Mouse (Mus musculus): ENCODE results near the gene Olfr525. TPM values are rescaled to one million over a fixed set of nuclear protein-coding genes. Genes with fewer than 3 reads are reported as not detected.

The Olfr525 gene
- polyA plus RNA-seq (2012; rRNA removed) = not detected in 2 replicates

DNA sequence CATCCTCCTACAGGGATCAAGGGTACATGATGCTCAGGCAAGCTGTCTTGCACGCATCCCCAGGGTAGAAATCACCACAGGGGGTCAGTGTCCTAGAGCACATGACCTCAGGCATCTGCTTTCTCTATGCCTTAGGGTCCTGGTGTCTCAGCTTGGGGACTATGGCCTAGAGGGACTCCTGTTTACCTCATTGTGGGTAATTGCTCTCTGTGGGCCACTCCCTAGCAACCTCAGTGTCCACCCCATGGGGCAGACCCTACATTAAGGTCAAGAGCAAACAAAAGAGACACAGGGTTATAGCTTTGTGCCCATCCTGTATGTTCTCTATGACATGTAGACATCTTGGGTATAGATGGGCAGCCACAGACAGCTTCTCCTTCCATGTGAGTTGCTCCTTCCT lies at the start of gene Olfr525:
Gene Olfr525 (plus strand): TSS at position 301 of the 400 bp plus-strand sequence.
- DNase-seq (ENCODE audit: low read depth) = no peak

DNA sequence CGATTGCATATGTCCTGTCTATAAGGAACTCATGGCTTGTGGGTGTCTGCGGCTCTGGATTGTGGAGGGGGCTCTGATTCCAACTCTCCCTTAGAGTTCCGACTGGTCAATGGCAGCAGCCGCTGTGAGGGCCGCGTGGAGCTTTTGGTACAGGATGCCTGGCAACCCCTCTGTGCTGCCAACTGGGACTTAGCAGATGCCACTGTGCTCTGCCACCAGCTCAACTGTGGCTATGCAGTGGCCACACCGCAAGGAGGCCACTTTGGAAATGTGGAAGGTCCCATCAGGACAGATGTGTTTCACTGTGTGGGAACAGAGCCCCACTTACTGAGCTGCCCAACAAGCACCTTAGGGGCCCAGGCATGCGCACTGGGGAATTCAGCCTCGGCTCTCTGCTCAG lies 24.9 kb upstream of the Olfr525 start:
- DNase-seq (ENCODE audit: low read depth) = no peak

DNA sequence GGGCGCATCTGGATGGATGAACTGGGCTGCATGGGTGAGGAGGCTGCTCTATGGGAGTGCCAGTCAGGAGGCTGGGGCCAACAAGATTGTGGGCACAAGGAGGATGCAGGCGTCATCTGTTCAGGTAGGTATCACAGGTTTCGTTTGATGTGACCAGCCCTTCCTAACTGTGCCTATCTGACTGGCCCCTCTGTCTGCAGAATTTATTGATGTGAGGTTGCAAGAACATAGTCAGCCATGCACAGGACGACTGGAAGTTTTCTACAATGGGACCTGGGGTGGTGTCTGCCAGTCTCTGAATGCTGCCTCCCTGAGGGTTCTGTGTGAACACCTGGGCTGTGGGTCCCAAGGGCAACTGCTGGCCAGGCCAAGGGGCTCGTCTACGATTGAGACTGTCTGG lies 23.8 kb upstream of the Olfr525 start:
- no peak for DNase-seq (ENCODE audit: low read depth)

DNA sequence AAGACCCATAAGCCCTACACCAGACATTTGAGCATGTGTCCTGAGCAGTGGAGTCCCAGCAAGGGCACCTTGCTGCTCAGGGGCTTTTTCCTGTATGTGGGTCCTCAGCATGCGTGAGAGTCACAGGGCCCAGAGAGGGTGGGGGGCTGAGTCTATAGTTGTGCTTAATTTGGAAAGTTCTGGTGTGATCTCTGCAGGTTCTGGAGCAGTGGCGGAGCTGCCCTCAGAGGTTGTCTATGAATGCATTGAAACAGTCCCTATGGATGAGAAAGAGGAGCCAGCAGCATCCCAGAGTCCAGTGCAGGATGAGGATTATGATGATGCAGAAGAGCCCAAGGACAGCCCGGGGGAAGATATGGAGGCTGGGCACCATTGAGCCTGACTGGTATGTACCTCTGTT lies 21.2 kb upstream of the Olfr525 start:
- DNase-seq (ENCODE audit: low read depth) = no peak

DNA sequence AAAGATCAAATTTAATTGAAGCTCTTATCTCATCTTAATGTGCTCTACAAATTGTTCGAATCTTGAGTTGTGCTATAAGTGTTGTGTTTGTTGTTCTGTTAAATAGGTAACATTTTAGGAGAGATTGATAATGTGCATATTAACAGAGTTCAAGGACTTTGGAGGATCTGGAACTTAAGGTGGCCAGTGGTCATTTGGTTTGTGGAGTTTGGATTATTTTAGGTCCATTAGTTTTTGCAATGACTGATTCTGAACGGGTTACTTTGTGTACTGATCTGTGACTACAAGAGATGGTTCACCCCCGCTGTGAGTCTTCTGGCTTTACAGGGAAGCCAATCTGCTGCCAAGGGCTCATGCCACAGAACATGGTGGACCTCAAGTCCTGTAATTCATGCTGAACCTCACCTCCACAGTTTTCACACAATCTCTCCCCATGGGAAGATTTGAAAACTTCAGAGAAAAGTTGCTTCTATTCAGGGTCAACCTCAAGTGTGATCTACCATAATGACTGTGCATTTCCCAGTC lies 735 bp upstream of the Olfr525 start:
- DNase-seq (ENCODE audit: low read depth) = no peak

DNA sequence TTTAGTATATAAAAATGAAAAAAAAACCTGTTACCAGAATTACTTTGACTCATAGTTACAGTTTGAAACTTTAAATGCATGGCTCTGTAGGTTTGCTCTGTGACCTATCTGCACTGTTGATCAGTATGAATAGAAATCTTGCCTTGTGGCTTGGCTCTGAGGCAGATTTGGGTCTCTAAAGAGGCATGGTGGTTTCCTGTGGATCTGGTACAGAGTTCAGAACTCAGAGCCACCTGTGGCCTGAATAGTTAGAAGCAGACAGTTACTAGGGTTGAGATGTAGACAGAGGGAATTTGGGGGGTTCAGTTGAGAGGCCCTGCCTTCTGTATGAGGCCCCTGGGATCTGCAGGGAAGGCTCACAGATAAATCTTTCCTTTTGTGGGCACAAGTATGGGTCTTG lies 477 bp downstream of the Olfr525 start:
- no peak for DNase-seq (ENCODE audit: low read depth)

DNA sequence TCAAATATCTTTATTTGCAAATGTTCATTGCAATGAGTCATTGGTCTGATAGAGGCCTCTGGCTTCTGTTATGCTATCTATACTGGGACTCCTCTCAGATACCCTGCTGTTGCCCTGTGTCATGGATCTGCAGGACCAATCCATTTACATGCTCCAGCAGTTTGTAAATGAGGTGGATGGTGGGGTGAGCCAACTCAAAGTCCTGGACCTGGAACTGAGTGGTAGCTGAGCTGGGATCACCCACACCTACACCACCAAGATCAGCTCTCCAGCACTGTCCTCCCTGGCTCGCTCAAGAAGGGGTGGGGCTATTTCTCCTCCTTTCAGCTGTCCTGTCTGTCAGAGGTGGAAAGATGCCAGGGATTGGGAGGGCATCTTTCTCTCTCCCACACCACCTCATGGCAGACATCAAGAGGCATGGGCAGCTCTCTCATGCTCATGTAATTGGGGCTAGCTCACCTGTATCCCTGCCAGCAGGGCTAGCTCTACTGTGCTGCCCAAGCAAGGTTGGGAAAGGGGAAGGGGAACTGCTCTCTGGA lies 9.2 kb downstream of the Olfr525 start:
- no peak for DNase-seq (ENCODE audit: low read depth)

DNA sequence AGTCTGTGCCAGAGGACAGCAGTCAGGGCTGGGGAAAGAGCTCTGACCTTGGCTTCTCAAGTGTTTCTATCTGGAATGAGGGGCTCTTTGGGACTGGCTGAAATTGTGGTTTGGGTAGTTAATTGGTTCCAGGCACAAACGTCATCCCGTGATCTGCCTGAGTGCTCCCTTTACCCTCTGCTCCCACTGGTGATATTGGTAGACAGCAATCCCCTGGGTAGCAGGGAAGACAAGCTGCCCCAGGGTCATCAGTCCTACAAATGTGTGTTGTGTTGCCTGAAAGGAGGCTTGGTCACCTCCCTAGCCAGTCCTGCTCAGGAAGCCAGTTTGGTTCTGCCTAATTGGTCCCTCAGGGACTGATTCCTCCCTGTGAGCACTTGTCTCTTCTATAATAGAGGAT lies 13.1 kb downstream of the Olfr525 start, which contains the start of gene Olfr527:
Gene Olfr527 (plus strand): TSS at position 301 of the 400 bp plus-strand sequence.
- DNase-seq (ENCODE audit: low read depth) = no peak

DNA sequence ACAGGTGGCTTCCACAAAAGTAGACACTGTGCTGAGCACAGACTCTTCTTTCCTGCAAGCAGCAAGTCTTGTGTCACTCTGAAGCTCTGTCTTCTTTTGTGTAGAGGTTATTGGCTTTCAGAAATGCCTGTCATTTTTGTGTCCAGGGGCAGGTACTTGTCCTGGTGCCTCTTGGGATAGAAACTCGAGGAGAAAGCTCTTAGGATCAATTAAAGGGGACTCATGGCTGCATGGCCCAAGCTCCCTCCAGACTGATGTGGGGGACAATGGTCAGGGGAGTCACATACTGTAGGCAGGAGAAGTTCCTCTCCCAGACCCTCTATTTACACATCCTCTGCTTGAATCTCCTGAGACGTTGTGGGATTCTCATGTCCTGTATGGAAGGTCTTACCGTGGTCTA lies 40.9 kb downstream of the Olfr525 start, which contains the start of gene Olfr60:
Gene Olfr60 (minus strand): TSS at position 101 of the 400 bp plus-strand sequence.
- DNase-seq (ENCODE audit: low read depth) = no peak

DNA sequence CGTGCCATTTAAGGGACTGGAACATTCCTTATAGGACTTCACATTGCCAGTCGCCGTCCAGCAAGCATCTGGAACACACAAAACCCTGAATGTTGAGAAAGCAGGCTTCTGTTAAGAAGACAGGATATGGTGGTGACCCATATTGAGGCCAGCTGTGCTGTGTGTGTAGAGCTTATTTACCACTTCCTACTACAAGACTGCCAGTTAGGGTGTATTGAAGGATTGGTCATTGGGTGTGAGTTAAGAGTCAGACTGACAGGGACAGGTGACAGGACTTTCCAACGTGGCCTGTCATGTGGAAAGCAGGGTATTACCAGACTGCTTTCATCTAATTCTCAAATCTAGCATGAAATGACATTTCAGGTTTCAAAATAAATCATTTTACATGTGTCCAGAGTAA lies 53.6 kb downstream of the Olfr525 start:
- DNase-seq (ENCODE audit: low read depth) = no peak

DNA sequence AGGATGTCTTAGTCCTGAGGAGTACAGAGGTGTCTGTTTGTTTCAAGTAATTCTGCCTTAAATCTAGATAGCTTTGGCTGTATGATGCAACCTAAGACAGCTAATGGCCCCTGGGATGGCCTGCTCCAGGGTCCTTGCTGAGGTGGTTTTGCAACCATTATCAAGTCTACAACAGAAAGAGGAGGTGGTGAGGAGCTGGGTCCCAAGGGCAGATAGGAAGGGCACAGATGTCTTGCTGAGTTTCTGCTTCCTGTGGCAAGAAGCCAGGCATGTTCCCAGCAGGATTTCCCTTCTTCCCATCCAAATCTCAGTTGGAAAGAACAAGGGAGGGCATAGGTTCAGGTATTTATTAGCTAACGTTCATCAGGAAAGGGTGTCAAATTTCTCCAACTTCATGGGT lies 55.6 kb downstream of the Olfr525 start, which contains the start of gene Olfr530:
Gene Olfr530 (minus strand): TSS at position 101 of the 400 bp plus-strand sequence.
- no peak for DNase-seq (ENCODE audit: low read depth)

DNA sequence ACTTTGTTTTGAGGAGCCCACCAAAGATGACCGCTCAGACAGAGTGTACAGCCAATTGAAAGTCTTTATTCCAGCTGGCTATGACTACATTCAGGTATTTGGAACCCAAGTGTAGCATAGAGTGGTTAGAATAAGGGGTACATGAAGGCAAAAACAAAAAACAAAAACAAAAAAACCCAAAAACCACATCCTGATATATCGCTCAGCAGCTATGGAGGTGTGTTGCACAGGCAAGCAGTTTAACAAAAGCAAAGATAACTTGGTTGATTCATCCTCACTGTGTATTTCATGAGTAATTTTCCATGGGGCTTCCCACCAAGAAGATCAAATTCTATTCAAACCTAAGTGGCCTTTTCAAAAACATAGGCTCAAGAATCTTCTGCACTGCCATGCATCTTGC lies 56.3 kb downstream of the Olfr525 start:
- DNase-seq (ENCODE audit: low read depth) = no peak

Other genes starting within 250 kb of the Olfr525 start
- gene Caly, start 238.3 kb upstream of the Olfr525 start, polyA plus RNA-seq (2012; rRNA removed) = 0.19 and 1.5 TPM in 2 replicates
- not detected in 2 replicates for gene Prap1, start 227.5 kb upstream of the Olfr525 start, polyA plus RNA-seq (2012; rRNA removed)
- 33.3 and 37.9 TPM in 2 replicates for gene Fuom, start 218.4 kb upstream of the Olfr525 start, polyA plus RNA-seq (2012; rRNA removed)
- gene Paox, start 205.1 kb upstream of the Olfr525 start, polyA plus RNA-seq (2012; rRNA removed) = 16.0 and 18.0 TPM in 2 replicates
- 190 and 200 TPM in 2 replicates for gene Echs1, start 204.4 kb upstream of the Olfr525 start, polyA plus RNA-seq (2012; rRNA removed)
- gene Mtg1, start 183.3 kb upstream of the Olfr525 start, polyA plus RNA-seq (2012; rRNA removed) = 28.9 and 56.7 TPM in 2 replicates
- 0.70 and 0.72 TPM in 2 replicates for gene Sprn, start 166.0 kb upstream of the Olfr525 start, polyA plus RNA-seq (2012; rRNA removed)
- not detected in 2 replicates for gene Olfr522, start 156.1 kb upstream of the Olfr525 start, polyA plus RNA-seq (2012; rRNA removed)
- 0.08 TPM in 1 of 2 replicates, not detected in the other for gene Olfr523, start 147.6 kb upstream of the Olfr525 start, polyA plus RNA-seq (2012; rRNA removed)
- not detected in 2 replicates for gene Olfr524, start 114.9 kb upstream of the Olfr525 start, polyA plus RNA-seq (2012; rRNA removed)
- gene Cd163l1, start 102.6 kb upstream of the Olfr525 start, polyA plus RNA-seq (2012; rRNA removed) = 0.42 and 0.72 TPM in 2 replicates
- gene 5830411N06Rik, start 73.6 kb upstream of the Olfr525 start, polyA plus RNA-seq (2012; rRNA removed) = 0.13 and 0.14 TPM in 2 replicates
- gene Olfr527, start 13.2 kb downstream of the Olfr525 start, polyA plus RNA-seq (2012; rRNA removed) = not detected in 2 replicates
- gene Olfr60, start 40.8 kb downstream of the Olfr525 start, polyA plus RNA-seq (2012; rRNA removed) = not detected in 2 replicates
- gene Olfr530, start 55.5 kb downstream of the Olfr525 start, polyA plus RNA-seq (2012; rRNA removed) = not detected in 2 replicates
- not detected in 2 replicates for gene Olfr531, start 82.1 kb downstream of the Olfr525 start, polyA plus RNA-seq (2012; rRNA removed)
- gene Olfr532, start 100.8 kb downstream of the Olfr525 start, polyA plus RNA-seq (2012; rRNA removed) = not detected in 2 replicates
- not detected in 2 replicates for gene Olfr533, start 142.5 kb downstream of the Olfr525 start, polyA plus RNA-seq (2012; rRNA removed)
- not detected in 2 replicates for gene Olfr535, start 163.4 kb downstream of the Olfr525 start, polyA plus RNA-seq (2012; rRNA removed)
- gene Olfr536, start 186.5 kb downstream of the Olfr525 start, polyA plus RNA-seq (2012; rRNA removed) = 0.04 and 0.11 TPM in 2 replicates
- not detected in 2 replicates for gene Olfr538, start 247.0 kb downstream of the Olfr525 start, polyA plus RNA-seq (2012; rRNA removed)